8 mouse cellular contexts compared by ENCODE assay signal in genomic region chr17:25829558-25830017, GRCm38 (mm10). TPM values are rescaled to one million over a fixed set of nuclear protein-coding genes. Genes with fewer than 3 reads are reported as not detected.
DNase-seq lines count a peak whose midpoint lies in the region; ATAC-seq and TF ChIP-seq lines count a peak whose summit lies in the region.

No protein-coding gene starts in this region.

- TF ChIP-seq POLR2A in testis, adult 2 months (IDR thresholded peaks at IDR 0.05; ENCODE audit: control insufficient read depth, low read depth, low read length), result no peak

- TF ChIP-seq CTCF in testis, adult 2 months (IDR thresholded peaks at IDR 0.05; ENCODE audit: control insufficient read depth, insufficient read depth, insufficient replicate concordance, low read depth, low read length), result no peak
- TF ChIP-seq CTCF in stomach, postnatal 0 days (IDR thresholded peaks at IDR 0.05; ENCODE audit: low read depth), result no peak

- peak overlapping the region; percentile 79 for H3K9ac ChIP-seq in liver, embryonic 12.5 days
- H3K9ac ChIP-seq in stomach, postnatal 0 days (ENCODE audit: low read length), result peak overlapping the region; percentile 68

- no peaks in the 10 kb centered on the region; the same call in 1 of the 2 replicates for H3K36me3 ChIP-seq in testis, adult 2 months (ENCODE audit: control insufficient read depth, insufficient read depth, low read length)
- H3K36me3 ChIP-seq in liver, embryonic 12.5 days, result peaks cover 61% of the 10 kb centered on the region
- H3K36me3 ChIP-seq in stomach, postnatal 0 days (ENCODE audit: control insufficient read depth, insufficient read depth, low read length), result peaks cover 14% of the 10 kb centered on the region

- no peak for ATAC-seq in liver, embryonic 12.5 days
- ATAC-seq in stomach, postnatal 0 days (ENCODE audit: low FRiP score, low TSS enrichment), result peak; percentile 3; the same call in 1 of the 2 replicates
- no peak for ATAC-seq in frontal cortex, adult (ENCODE audit: low TSS enrichment)

- peaks cover 35% of the 10 kb centered on the region for H3K4me1 ChIP-seq in testis, adult 2 months (ENCODE audit: control insufficient read depth, insufficient read depth, low read length)
- H3K4me1 ChIP-seq in liver, embryonic 12.5 days, result peaks cover 77% of the 10 kb centered on the region
- peaks cover 21% of the 10 kb centered on the region for H3K4me1 ChIP-seq in stomach, postnatal 0 days (replicated peaks; ENCODE audit: control insufficient read depth, insufficient read depth)

- no peak for TF ChIP-seq EP300 in stomach, postnatal 0 days (optimal IDR thresholded peaks at IDR 0.05)

- H3K4me2 ChIP-seq in liver, embryonic 12.5 days, result peak overlapping the region; percentile 89
- peak overlapping the region; percentile 85 for H3K4me2 ChIP-seq in stomach, postnatal 0 days (replicated peaks; ENCODE audit: low read depth)

- peak overlapping the region; percentile 86 for H3K4me3 ChIP-seq in testis, adult 2 months (ENCODE audit: control insufficient read depth, low read depth, low read length)
- H3K4me3 ChIP-seq in liver, embryonic 12.5 days, result peak overlapping the region; percentile 70
- H3K4me3 ChIP-seq in stomach, postnatal 0 days (ENCODE audit: low read depth, low read length), result peak overlapping the region; percentile 56

- WGBS in liver, embryonic 12.5 days (ENCODE audit: insufficient replicate concordance), result 32% methylated on average over 8 of the region's 8 CpGs
- 25% methylated on average over 8 of the region's 8 CpGs for WGBS in stomach, postnatal 0 days

- DNase-seq in cerebellum, adult 9-11 months, result peak; percentile 63
- no peak for DNase-seq in cerebellum, adult 8-10 months
- DNase-seq in testis, postnatal 10 days (ENCODE audit: low spot score), result no peak
- peak; percentile 70 for DNase-seq in stomach, postnatal 0 days (ENCODE audit: low spot score)
- DNase-seq in left cerebral cortex, adult 9 months (ENCODE audit: low spot score in 2 of 2), result no peak

- no peaks in the 10 kb centered on the region for H3K27me3 ChIP-seq in testis, adult 2 months (ENCODE audit: control insufficient read depth, insufficient read depth, low read length)
- no peaks in the 10 kb centered on the region for H3K27me3 ChIP-seq in liver, embryonic 12.5 days (replicated peaks)
- no peaks in the 10 kb centered on the region for H3K27me3 ChIP-seq in stomach, postnatal 0 days (ENCODE audit: control insufficient read depth, insufficient read depth, low read length)

- H3K27ac ChIP-seq in testis, adult 2 months (ENCODE audit: control insufficient read depth, insufficient read depth, low read depth, low read length), result peak overlapping the region; percentile 1; the same call in 1 of the 2 replicates
- H3K27ac ChIP-seq in liver, embryonic 12.5 days, result peak overlapping the region; percentile 83
- H3K27ac ChIP-seq in stomach, postnatal 0 days (replicated peaks), result peak overlapping the region; percentile 92

- no peaks in the 10 kb centered on the region for H3K9me3 ChIP-seq in liver, embryonic 12.5 days (replicated peaks)
- H3K9me3 ChIP-seq in stomach, postnatal 0 days (ENCODE audit: control insufficient read depth, low read length), result no peaks in the 10 kb centered on the region

RNA-seq across cellular contexts. Expression of gene Jmjd8, which starts 0.9 kb away (rescaled TPM):
- 16.4 and 18.6 TPM in 2 replicates for polyA plus RNA-seq in testis, adult 2 months (2012; rRNA removed)
- polyA plus RNA-seq in liver, embryonic 12.5 days (2016; fragmentation: Nextera tagmentation; extraction: Ambion mirVana), result 26.6 and 26.8 TPM in 2 replicates
- 29.7 and 31.5 TPM in 2 replicates for polyA plus RNA-seq in stomach, postnatal 0 days (2015; fragmentation: Nextera tagmentation; extraction: Ambion mirVana)

RNA-seq across cellular contexts. Expression of gene Stub1, which starts 3.6 kb away (rescaled TPM):
- 81.1 and 82.0 TPM in 2 replicates for polyA plus RNA-seq in testis, adult 2 months (2012; rRNA removed)
- 150 and 156 TPM in 2 replicates for polyA plus RNA-seq in liver, embryonic 12.5 days (2016; fragmentation: Nextera tagmentation; extraction: Ambion mirVana)
- 215 and 224 TPM in 2 replicates for polyA plus RNA-seq in stomach, postnatal 0 days (2015; fragmentation: Nextera tagmentation; extraction: Ambion mirVana)

RNA-seq across cellular contexts. Expression of gene Wdr24, which starts 6.2 kb away (rescaled TPM):
- polyA plus RNA-seq in testis, adult 2 months (2012; rRNA removed), result 35.8 and 36.0 TPM in 2 replicates
- 17.7 and 18.7 TPM in 2 replicates for polyA plus RNA-seq in liver, embryonic 12.5 days (2016; fragmentation: Nextera tagmentation; extraction: Ambion mirVana)
- polyA plus RNA-seq in stomach, postnatal 0 days (2015; fragmentation: Nextera tagmentation; extraction: Ambion mirVana), result 10.8 and 12.5 TPM in 2 replicates

RNA-seq across cellular contexts. Expression of gene Rhbdl1, which starts 7.5 kb away (rescaled TPM):
- polyA plus RNA-seq in testis, adult 2 months (2012; rRNA removed), result 2.1 and 2.7 TPM in 2 replicates
- polyA plus RNA-seq in liver, embryonic 12.5 days (2016; fragmentation: Nextera tagmentation; extraction: Ambion mirVana), result 0.80 and 0.89 TPM in 2 replicates
- polyA plus RNA-seq in stomach, postnatal 0 days (2015; fragmentation: Nextera tagmentation; extraction: Ambion mirVana), result 3.1 and 4.3 TPM in 2 replicates

RNA-seq across cellular contexts. Expression of gene Gm20683, which starts 12.0 kb away (rescaled TPM):
- 9.0 and 11.2 TPM in 2 replicates for polyA plus RNA-seq in testis, adult 2 months (2012; rRNA removed)
- 0.43 and 0.64 TPM in 2 replicates for polyA plus RNA-seq in liver, embryonic 12.5 days (2016; fragmentation: Nextera tagmentation; extraction: Ambion mirVana)
- 1.8 and 2.3 TPM in 2 replicates for polyA plus RNA-seq in stomach, postnatal 0 days (2015; fragmentation: Nextera tagmentation; extraction: Ambion mirVana)

Comparison
In these comparisons a context has a peak if more than half of its experiments do, and no peak if none do; other contexts are left out.
1. DNase-seq: peak in cerebellum, adult 9-11 months (single experiment) and stomach, postnatal 0 days (single experiment); none in cerebellum, adult 8-10 months (single experiment), testis, postnatal 10 days (single experiment) and left cerebral cortex, adult 9 months (0 of 2).
2. H3K27ac ChIP-seq: peak in every context shown above with its lines; median percentile 92 in stomach, postnatal 0 days; 83 in liver, embryonic 12.5 days; 1 in testis, adult 2 months.
3. Peak in every context shown above with its lines, with median percentiles within 50 percentile points of each other: H3K4me3 ChIP-seq.